Mouse (Mus musculus) intestine, embryonic 15.5 days (tissue): ENCODE data around the gene 4921517D22Rik. TPM values are rescaled to one million over a fixed set of nuclear protein-coding genes. Genes with fewer than 3 reads are reported as not detected.

Experiments
- ATAC-seq: fragments of 200-750 bp; cut with Nextera tagmentation; 2 replicates; pipeline ENCODE4 v1.8.0; 2017; ENCODE audit warnings: moderate TSS enrichment, moderate library complexity
- H3K27ac ChIP-seq: fragments of 300-500 bp; sonication (generic); 2 replicates; pipeline ENCODE4 v1.5.1; 2015; ENCODE audit warnings: mild to moderate bottlenecking, inconsistent platforms
- H3K27me3 ChIP-seq: fragments of 300-500 bp; sonication (generic); replicated peaks from 2 replicates; pipeline ENCODE4 v1.6.1; 2015; ENCODE audit warnings: inconsistent platforms
- H3K36me3 ChIP-seq: fragments of 300-500 bp; sonication (generic); 2 replicates; pipeline ENCODE4 v1.6.1; 2015; ENCODE audit warnings: inconsistent platforms
- H3K4me1 ChIP-seq: fragments of 300-500 bp; sonication (generic); replicated peaks from 2 replicates; pipeline ENCODE4 v1.6.1; 2015; ENCODE audit warnings: inconsistent platforms
- H3K4me2 ChIP-seq: fragments of 300-500 bp; sonication (generic); replicated peaks from 2 replicates; pipeline ENCODE4 v1.6.1; 2015; ENCODE audit warnings: mild to moderate bottlenecking, inconsistent platforms
- H3K4me3 ChIP-seq: fragments of 300-500 bp; sonication (generic); replicated peaks from 2 replicates; pipeline ENCODE4 v1.5.1; 2015; ENCODE audit warnings: inconsistent platforms
- H3K9ac ChIP-seq: fragments of 300-500 bp; sonication (generic); 2 replicates; pipeline ENCODE4 v1.6.1; 2015; ENCODE audit warnings: inconsistent platforms
- H3K9me3 ChIP-seq: fragments of 300-500 bp; sonication (generic); 2 replicates; pipeline ENCODE4 v1.6.1; 2016; ENCODE audit warnings: inconsistent platforms
- WGBS: fragments of 180-500 bp; shearing (Covaris S2); methylation state at CpG from one replicate; pipeline ENCODE4 v1.1.7; 2015; 5-methylcytosine and 5-hydroxymethylcytosine counted together
- polyA plus RNA-seq: library from polyadenylated mRNA; unstranded; fragments of >200 nt; fragmentation: Nextera tagmentation; extraction: Ambion mirVana; gene quantifications from 2 replicates; pipeline ENCODE4 v1.2.1, GENCODE M21; 2015

The 4921517D22Rik gene
- polyA plus RNA-seq, 1 experiment from 2014 or later: not detected

DNA sequence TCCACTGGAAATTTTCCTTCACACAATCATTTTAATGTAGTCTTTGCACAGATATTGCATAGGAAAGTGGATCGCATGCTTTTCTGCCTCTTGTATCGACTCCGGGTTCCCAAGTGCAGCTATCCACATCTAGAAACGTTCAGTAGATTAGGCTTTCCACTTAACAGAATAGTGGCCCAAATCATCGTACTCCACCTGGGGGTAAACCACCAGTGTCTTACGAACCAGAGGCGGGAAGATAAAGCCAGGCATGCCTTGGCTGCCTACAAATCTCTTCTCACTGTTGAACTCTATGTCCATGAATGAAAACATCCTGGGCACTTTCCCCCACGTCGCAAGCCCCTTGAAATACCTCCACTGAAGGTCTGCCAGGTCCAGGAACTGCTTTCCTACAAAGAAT, 4.6 kb downstream of the 4921517D22Rik start:
- no peaks in the 10 kb centered on the region for H3K36me3 ChIP-seq
- H3K9me3 ChIP-seq: no peaks in the 10 kb centered on the region
- no peaks in the 10 kb centered on the region for H3K4me1 ChIP-seq
- no peak overlapping the region for H3K9ac ChIP-seq
- no peak for ATAC-seq
- 85% methylated on average over 9 of the region's 9 CpGs for WGBS
- no peak overlapping the region for H3K4me3 ChIP-seq
- no peaks in the 10 kb centered on the region for H3K27me3 ChIP-seq
- H3K27ac ChIP-seq: no peak overlapping the region
- H3K4me2 ChIP-seq: no peak overlapping the region

- Histone ChIP-seq H3K9me3 (no peaks in the 10 kb centered on the region), H3K27me3 (no peaks in the 10 kb centered on the region), H3K4me2 (no peak overlapping the region), H3K36me3 (no peaks in the 10 kb centered on the region), H3K4me1 (no peaks in the 10 kb centered on the region), H3K9ac (no peak overlapping the region), H3K4me3 (no peak overlapping the region), H3K27ac (no peak overlapping the region)
- WGBS: 65% methylated on average over 13 of the region's 13 CpGs
- ATAC-seq: no peak
These were observed 5.6 kb downstream of the 4921517D22Rik start for GRCm38 (mm10) chr13:59688338-59688770.

DNA sequence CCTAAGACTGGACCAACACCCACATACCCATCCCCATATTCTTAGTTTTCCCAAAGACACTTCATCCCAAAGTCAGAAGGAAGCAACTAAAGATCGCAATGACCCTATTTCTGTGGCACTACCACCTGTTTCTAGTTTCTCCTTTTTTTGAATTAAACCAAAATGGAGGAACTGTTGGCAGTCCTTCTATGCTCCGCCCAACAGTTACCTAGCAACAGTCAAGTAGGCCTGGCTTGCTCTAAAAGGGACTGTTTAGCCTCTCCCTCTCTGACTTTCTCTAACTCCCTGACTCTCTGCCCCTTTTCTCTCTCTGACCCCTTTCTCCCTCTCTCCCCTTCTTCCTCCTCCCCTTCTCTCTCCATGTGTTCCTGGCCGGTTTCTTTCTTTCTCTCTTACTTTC, 8.7 kb downstream of the 4921517D22Rik start:
- no peak overlapping the region for H3K4me3 ChIP-seq

GRCm38 (mm10) chr13:59682629-59683028, 11.3 kb downstream of the 4921517D22Rik start:
- H3K4me2 ChIP-seq: no peak overlapping the region
- 0 out of 2 replicates have a peak, but pooled peaks have one; percentile 20 for ATAC-seq
- no peaks in the 10 kb centered on the region for H3K9me3 ChIP-seq
- H3K9ac ChIP-seq: no peak overlapping the region
- 22% methylated on average over 7 of the region's 7 CpGs for WGBS
- no peaks in the 10 kb centered on the region for H3K27me3 ChIP-seq
- no peaks in the 10 kb centered on the region for H3K4me1 ChIP-seq
- H3K4me3 ChIP-seq: no peak overlapping the region
- H3K27ac ChIP-seq: no peak overlapping the region
- no peaks in the 10 kb centered on the region for H3K36me3 ChIP-seq

More for the DNA sequence above, 8.7 kb downstream of the 4921517D22Rik start:
- Histone ChIP-seq H3K4me1 (no peaks in the 10 kb centered on the region), H3K36me3 (no peaks in the 10 kb centered on the region), H3K27ac (no peak overlapping the region), H3K27me3 (no peaks in the 10 kb centered on the region), H3K9ac (no peak overlapping the region), H3K4me2 (no peak overlapping the region), H3K9me3 (no peaks in the 10 kb centered on the region)
- 82% methylated on average over 3 of the region's 3 CpGs for WGBS
- no peak for ATAC-seq

GRCm38 (mm10) chr13:59679908-59680307, 14.0 kb downstream of the 4921517D22Rik start:
- Histone ChIP-seq H3K9me3 (no peaks in the 10 kb centered on the region), H3K36me3 (no peaks in the 10 kb centered on the region), H3K4me1 (no peaks in the 10 kb centered on the region; the same call in 1 of the 2 replicates), H3K9ac (no peak overlapping the region), H3K4me2 (no peak overlapping the region), H3K27ac (no peak overlapping the region), H3K4me3 (no peak overlapping the region), H3K27me3 (no peaks in the 10 kb centered on the region)
- 60% methylated on average over 4 of the region's 4 CpGs for WGBS
- no peak for ATAC-seq

DNA sequence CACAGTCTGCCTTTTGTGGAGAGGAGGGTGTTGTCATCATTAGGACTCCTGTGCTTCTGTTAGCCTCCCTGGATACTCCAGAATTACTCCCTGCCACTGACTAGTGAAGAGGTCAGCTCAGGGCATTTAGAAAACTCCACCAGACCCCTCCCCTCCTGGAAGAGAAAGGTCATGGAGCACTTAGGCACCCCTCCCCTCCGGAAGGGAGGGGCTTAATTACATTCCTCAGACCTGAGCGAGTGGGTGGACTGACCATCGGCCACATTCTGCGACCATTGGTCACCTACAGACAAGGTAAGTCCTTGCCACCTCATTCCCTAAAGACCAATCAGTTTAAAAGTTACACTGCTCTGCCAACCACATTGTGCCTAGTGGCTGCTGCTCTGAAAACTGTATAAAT, 14.6 kb downstream of the 4921517D22Rik start:
- H3K9me3 ChIP-seq: no peaks in the 10 kb centered on the region
- no peak overlapping the region for H3K27ac ChIP-seq
- ATAC-seq: no peak
- peaks cover 1% of the 10 kb centered on the region; the same call in 1 of the 2 replicates for H3K4me1 ChIP-seq
- no peaks in the 10 kb centered on the region for H3K27me3 ChIP-seq
- H3K4me3 ChIP-seq: no peak overlapping the region
- H3K36me3 ChIP-seq: no peaks in the 10 kb centered on the region
- WGBS: 40% methylated on average over 4 of the region's 4 CpGs
- no peak overlapping the region for H3K9ac ChIP-seq
- H3K4me2 ChIP-seq: no peak overlapping the region

DNA sequence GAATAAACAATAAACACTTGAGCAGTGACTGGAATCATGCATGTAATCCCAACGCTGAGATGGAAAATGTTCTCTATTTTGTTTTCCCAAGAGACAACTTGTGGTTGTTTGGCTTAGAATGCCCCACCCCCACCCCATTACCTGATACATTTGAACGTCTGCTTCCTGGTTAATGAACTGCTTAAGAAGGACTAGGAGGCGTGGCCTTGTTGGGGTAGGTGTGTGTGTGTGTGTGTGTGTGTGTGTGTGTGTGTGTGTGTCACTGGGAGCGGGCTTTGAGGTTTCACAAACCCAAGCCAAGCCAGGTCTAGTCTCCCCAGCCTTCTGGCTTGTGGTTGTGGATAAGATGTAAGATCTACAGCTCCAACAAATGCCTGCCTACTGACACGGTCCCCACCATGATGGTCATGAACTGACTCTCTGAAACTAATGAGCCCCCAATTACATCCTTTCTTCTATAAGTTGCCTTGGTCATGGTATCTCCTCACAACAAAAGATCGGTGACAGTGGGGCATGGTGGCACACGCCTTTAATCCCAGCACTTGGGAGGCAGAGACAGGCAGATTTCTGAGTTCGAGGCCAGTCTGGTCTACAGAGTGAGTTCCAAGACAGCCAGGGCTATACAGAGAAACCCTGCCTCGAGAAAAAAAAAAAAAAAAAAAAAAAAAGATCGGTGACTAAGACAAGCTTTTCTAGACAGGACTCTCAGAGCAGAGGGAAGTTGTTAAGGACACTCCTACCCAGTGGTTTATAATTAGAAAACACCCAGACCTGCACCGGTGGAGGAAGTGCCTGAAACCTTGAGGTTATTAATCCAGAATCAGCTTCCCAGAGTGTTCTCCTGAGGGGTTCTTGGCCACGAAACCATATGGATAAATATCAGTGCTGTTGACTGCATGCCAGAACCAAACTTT, 17.3 kb downstream of the 4921517D22Rik start:
- no peaks in the 10 kb centered on the region for H3K9me3 ChIP-seq
- WGBS: 69% methylated on average over 12 of the region's 12 CpGs

DNA sequence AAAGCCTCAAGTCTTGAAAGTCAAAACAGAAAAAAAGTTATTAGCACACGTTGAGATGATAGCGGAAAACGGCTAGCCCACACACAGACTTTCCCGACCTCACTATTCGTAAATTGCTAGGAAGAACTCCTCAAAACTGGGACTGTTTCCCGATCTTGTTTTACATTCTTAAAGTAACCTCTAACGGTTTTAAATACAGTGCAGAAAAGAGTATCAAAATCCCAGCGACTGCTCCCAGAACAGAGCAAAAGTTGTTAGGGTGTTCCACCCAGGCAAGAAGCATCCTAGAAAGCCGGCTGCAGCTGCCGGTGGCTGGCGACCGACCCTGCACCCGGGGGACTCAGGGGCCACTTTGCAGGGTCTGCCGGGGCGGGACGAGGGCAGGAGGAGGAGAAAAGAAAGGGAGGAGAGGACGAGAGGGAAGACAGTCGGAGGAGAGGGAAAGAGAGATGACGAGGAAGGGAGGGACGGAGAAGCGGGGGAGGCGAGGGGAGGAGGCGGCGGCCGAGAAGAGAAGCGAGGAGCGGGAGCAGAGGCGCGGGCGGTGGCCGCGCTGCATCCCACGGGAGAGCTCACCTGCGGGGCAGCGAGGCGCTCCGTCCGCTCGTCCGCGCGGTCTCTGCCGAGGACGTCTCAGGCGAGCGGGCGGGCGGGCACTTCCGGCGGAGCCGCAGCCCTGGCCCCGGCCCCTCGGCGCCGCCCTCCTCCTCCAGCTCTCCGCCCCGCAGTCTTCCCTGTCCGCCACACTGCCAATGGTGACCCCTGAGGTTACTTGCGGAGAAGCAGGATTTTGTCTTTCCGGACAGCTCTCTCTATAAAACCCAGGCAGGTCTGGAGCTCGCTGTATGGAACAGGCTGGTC, 18.5 kb downstream of the 4921517D22Rik start, which contains the start of gene Golm1:
Golm1 (minus strand) TSS at position 661 of the 861 bp plus-strand sequence.
- H3K4me3 ChIP-seq: peak within 1 kb of the TSS; percentile 78
- WGBS: 1% methylated on average over 47 of the region's 61 CpGs

More for the DNA sequence above, 17.3 kb downstream of the 4921517D22Rik start:
- no peak overlapping the region for H3K4me3 ChIP-seq
- no peak overlapping the region for H3K4me2 ChIP-seq
- no peak overlapping the region for H3K9ac ChIP-seq
- H3K27ac ChIP-seq: no peak overlapping the region
- no peak for ATAC-seq
- H3K27me3 ChIP-seq: no peaks in the 10 kb centered on the region
- H3K4me1 ChIP-seq: peaks cover 6% of the 10 kb centered on the region
- no peaks in the 10 kb centered on the region for H3K36me3 ChIP-seq

GRCm38 (mm10) chr13:59674761-59675150, 19.2 kb downstream of the 4921517D22Rik start:
- H3K27me3 ChIP-seq: no peaks in the 10 kb centered on the region
- H3K4me1 ChIP-seq: peaks cover 6% of the 10 kb centered on the region
- peak overlapping the region; percentile 83 for H3K27ac ChIP-seq
- no peaks in the 10 kb centered on the region for H3K36me3 ChIP-seq
- H3K9me3 ChIP-seq: no peaks in the 10 kb centered on the region
- H3K4me3 ChIP-seq: peak overlapping the region; percentile 78
- H3K4me2 ChIP-seq: peak overlapping the region; percentile 65
- H3K9ac ChIP-seq: peak overlapping the region; percentile 76
- peak; percentile 29; the same call in 1 of the 2 replicates for ATAC-seq
- 1% methylated on average over 13 of the region's 13 CpGs for WGBS

More for the DNA sequence above, 18.5 kb downstream of the 4921517D22Rik start, which contains the start of gene Golm1:
- H3K36me3 ChIP-seq: no peaks in the 10 kb centered on the region
- H3K27ac ChIP-seq: peak within 1 kb of the TSS; percentile 83
- peaks cover 6% of the 10 kb centered on the region for H3K4me1 ChIP-seq
- peak; percentile 91 for ATAC-seq
- peak within 1 kb of the TSS; percentile 76 for H3K9ac ChIP-seq
- H3K4me2 ChIP-seq: peak within 1 kb of the TSS; percentile 65
- H3K9me3 ChIP-seq: no peaks in the 10 kb centered on the region
- H3K27me3 ChIP-seq: no peaks in the 10 kb centered on the region

GRCm38 (mm10) chr13:59674215-59674614, 19.7 kb downstream of the 4921517D22Rik start:
- Histone ChIP-seq H3K4me1 (peaks cover 6% of the 10 kb centered on the region), H3K9ac (peak overlapping the region; percentile 26; the same call in 1 of the 2 replicates), H3K36me3 (no peaks in the 10 kb centered on the region), H3K4me3 (peak overlapping the region; percentile 78), H3K9me3 (no peaks in the 10 kb centered on the region), H3K27ac (peak overlapping the region; percentile 44; the same call in 1 of the 2 replicates), H3K4me2 (peak overlapping the region; percentile 65), H3K27me3 (no peaks in the 10 kb centered on the region)
- 17% methylated on average over 3 of the region's 3 CpGs for WGBS
- ATAC-seq: 0 out of 2 replicates have a peak, but pooled peaks have one; percentile 13

- Histone ChIP-seq H3K4me2 (peak overlapping the region; percentile 65), H3K9me3 (no peaks in the 10 kb centered on the region), H3K9ac (no peak overlapping the region), H3K4me3 (no peak overlapping the region), H3K27ac (no peak overlapping the region), H3K36me3 (no peaks in the 10 kb centered on the region), H3K4me1 (peaks cover 7% of the 10 kb centered on the region), H3K27me3 (no peaks in the 10 kb centered on the region)
- ATAC-seq: no peak
- WGBS: 65% methylated on average over 7 of the region's 7 CpGs
These were observed 20.3 kb downstream of the 4921517D22Rik start for GRCm38 (mm10) chr13:59673597-59673996.

GRCm38 (mm10) chr13:59672248-59672647, 21.7 kb downstream of the 4921517D22Rik start:
- 69% methylated on average over 6 of the region's 6 CpGs for WGBS
- ATAC-seq: no peak
- no peak overlapping the region for H3K4me3 ChIP-seq
- H3K27me3 ChIP-seq: no peaks in the 10 kb centered on the region
- H3K9me3 ChIP-seq: no peaks in the 10 kb centered on the region
- H3K9ac ChIP-seq: no peak overlapping the region
- H3K27ac ChIP-seq: no peak overlapping the region
- no peak overlapping the region for H3K4me2 ChIP-seq
- no peaks in the 10 kb centered on the region for H3K36me3 ChIP-seq
- H3K4me1 ChIP-seq: peaks cover 11% of the 10 kb centered on the region
